Mouse (Mus musculus) lung, embryonic 14.5 days (tissue): ENCODE results near the gene Sult4a1. TPM values are rescaled to one million over a fixed set of nuclear protein-coding genes. Genes with fewer than 3 reads are reported as not detected.

Experiments used
- ATAC-seq: fragments of 200-750 bp; cut with Nextera tagmentation; 2 replicates; pipeline ENCODE4 v1.8.0; 2017; ENCODE audit warnings: mild to moderate bottlenecking, moderate TSS enrichment, moderate library complexity; ENCODE audit not compliant: insufficient read depth
- DNase-seq: peaks from one replicate; pipeline ENCODE4 v3.0.0-alpha.2; 2015
- H3K27ac ChIP-seq: fragments of 300-500 bp; sonication (generic); 2 replicates; pipeline ENCODE4 v1.5.1; 2014; ENCODE audit warnings: low read depth, mild to moderate bottlenecking, moderate library complexity
- H3K27me3 ChIP-seq: fragments of 300-500 bp; sonication (generic); 2 replicates; pipeline ENCODE4 v1.6.1; 2014; ENCODE audit warnings: low read length, control low read depth; ENCODE audit not compliant: insufficient read depth
- H3K36me3 ChIP-seq: fragments of 300-500 bp; sonication (generic); 2 replicates; pipeline ENCODE4 v1.6.1; 2014; ENCODE audit warnings: control low read depth; ENCODE audit not compliant: insufficient read depth
- H3K4me1 ChIP-seq: fragments of 300-500 bp; sonication (generic); 2 replicates; pipeline ENCODE4 v1.6.1; 2014; ENCODE audit warnings: antibody characterized with exemption, control low read depth; ENCODE audit not compliant: insufficient read depth
- H3K4me2 ChIP-seq: fragments of 300-500 bp; sonication (generic); 2 replicates; pipeline ENCODE4 v1.6.1; 2014; ENCODE audit warnings: mild to moderate bottlenecking
- H3K4me3 ChIP-seq: fragments of 300-500 bp; sonication (generic); 2 replicates; pipeline ENCODE4 v1.5.1; 2014; ENCODE audit warnings: low read depth, low read length
- H3K9ac ChIP-seq: fragments of 300-500 bp; sonication (generic); 2 replicates; pipeline ENCODE4 v1.6.1; 2014
- H3K9me3 ChIP-seq: fragments of 300-500 bp; sonication (generic); 2 replicates; pipeline ENCODE4 v1.6.1; 2016; ENCODE audit warnings: low read depth, low read length, control low read depth
- CTCF ChIP-seq: IDR thresholded peaks from 2 replicates; pipeline ENCODE4 v1.5.1; 2016; ENCODE audit warnings: antibody characterized with exemption, low read depth
- WGBS: fragments of 180-500 bp; shearing (Covaris S2); extraction: QIAGEN DNeasy Blood & Tissue Kit; methylation state at CpG from one replicate; pipeline ENCODE4 v1.1.7; 2014; 5-methylcytosine and 5-hydroxymethylcytosine counted together
- polyA plus RNA-seq: library from polyadenylated mRNA; unstranded; fragments of >200 nt; fragmentation: Nextera tagmentation; extraction: Ambion mirVana; gene quantifications from 2 replicates; pipeline ENCODE4 v1.2.1, GENCODE M21; 2014

The Sult4a1 gene
- polyA plus RNA-seq, 1 experiment from 2014 or later = 0.75 TPM

DNA sequence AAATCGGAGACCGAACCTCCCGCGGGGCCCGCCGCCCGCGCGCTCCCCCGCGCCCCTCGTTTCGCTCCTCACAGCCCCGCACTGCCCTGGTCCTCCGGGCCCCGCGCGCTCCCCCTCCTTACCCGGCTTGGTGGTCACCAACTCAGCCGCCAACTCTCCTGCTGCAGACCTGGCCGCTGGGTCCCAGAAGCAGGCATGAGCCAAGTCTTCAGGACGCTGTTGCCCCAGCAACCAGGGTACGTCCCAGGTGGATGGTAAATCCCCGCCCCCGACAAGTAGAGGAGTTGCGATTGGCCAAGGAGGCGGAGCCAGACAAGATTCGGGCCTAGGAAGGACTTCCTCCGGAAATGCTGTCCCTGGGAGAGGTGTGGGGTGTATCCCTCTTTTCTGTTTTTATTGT is 40.4 kb downstream of the Sult4a1 start, which contains the start of gene Efcab6:
Efcab6 (minus strand) TSS at position 240 of the 400 bp plus-strand sequence.
- Histone ChIP-seq H3K4me3 (no peak within 1 kb of the TSS), H3K9me3 (no peaks in the 10 kb centered on the region), H3K4me1 (no peaks in the 10 kb centered on the region), H3K27ac (no peak within 1 kb of the TSS), H3K36me3 (no peaks in the 10 kb centered on the region), H3K27me3 (peaks cover 39% of the 10 kb centered on the region), H3K4me2 (peak within 1 kb of the TSS; percentile 48), H3K9ac (no peak within 1 kb of the TSS)
- WGBS = 4% methylated on average over 29 of the region's 29 CpGs
- DNase-seq = peak; percentile 6
- no peak for ATAC-seq
- no peak for TF ChIP-seq CTCF

DNA sequence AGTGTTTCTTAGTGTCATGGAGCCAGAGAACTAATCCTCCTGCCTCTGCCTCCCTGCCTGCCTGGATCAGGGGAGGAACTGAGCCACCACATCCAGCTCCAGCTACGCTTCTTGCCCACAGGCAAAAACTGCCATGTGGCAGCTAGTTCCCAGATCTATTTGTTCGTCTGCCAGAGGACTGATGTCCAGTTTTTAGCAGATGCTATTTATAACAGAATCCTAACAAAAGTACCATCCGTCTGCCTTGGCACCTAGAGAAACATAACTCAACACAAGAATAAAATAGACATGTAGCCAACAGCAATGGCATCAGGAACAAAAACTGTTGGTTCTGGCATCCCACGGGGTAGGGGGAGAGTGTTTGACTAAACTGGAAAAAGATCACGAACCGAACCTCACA is 46.7 kb downstream of the Sult4a1 start:
- WGBS = 70% methylated on average over 6 of the region's 6 CpGs
- Histone ChIP-seq H3K9me3 (no peaks in the 10 kb centered on the region), H3K36me3 (no peaks in the 10 kb centered on the region), H3K4me2 (no peak overlapping the region), H3K4me3 (no peak overlapping the region), H3K9ac (no peak overlapping the region), H3K27me3 (no peaks in the 10 kb centered on the region), H3K4me1 (no peaks in the 10 kb centered on the region), H3K27ac (no peak overlapping the region)
- TF ChIP-seq CTCF = no peak
- DNase-seq (no peak), ATAC-seq (no peak)

DNA sequence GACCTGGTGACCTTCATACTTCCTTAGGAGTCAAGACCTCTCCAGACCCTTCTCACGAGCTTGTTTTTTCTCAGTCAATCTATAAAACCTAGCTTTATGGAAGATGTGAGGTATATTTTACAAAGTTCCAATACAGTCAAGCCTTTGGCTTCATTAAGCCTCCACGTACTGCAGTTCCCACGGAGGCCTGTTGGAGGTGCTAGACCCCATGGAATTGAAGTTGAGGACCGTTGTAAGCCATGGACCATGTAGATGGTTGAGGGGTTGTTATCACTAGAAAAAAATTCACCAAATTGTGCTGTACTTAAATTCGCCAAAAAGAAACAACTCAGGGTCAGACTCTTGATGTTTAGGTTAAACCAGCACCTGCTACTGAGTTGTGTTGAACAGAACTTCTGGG is 49.5 kb downstream of the Sult4a1 start:
- no peak overlapping the region for H3K27ac ChIP-seq
- TF ChIP-seq CTCF = peak; percentile 14; the same call in 1 of the 2 replicates
- no peak for ATAC-seq

DNA sequence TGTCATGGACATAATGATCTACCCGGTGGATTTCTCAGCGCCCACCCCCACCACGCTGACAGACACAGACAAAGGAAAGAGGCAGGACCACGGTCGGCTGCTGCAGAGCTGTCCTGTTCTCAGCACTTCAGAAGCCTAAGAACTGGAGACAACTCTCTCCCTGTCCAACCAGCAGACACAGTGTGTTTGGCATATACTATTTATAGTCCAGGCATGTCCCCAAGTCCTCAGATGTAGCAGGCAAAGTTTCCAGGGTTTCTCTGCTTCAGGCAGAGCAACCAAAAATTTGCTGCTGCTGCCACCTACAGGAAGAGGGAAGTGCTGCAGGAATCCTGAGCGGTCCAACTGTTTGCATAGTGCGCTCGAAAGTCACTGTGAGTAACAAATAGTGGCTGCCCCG is 51.7 kb downstream of the Sult4a1 start:
- DNase-seq (peak; percentile 94), ATAC-seq (peak; percentile 73)
- Histone ChIP-seq H3K4me1 (no peaks in the 10 kb centered on the region), H3K27me3 (no peaks in the 10 kb centered on the region), H3K4me3 (no peak overlapping the region), H3K9ac (no peak overlapping the region), H3K27ac (no peak overlapping the region), H3K36me3 (no peaks in the 10 kb centered on the region), H3K9me3 (no peaks in the 10 kb centered on the region), H3K4me2 (no peak overlapping the region)
- peak; percentile 96 for TF ChIP-seq CTCF
- WGBS = 31% methylated on average over 9 of the region's 9 CpGs

More for the DNA sequence above, 49.5 kb downstream of the Sult4a1 start:
- no peak overlapping the region for H3K4me3 ChIP-seq
- H3K4me1 ChIP-seq = no peaks in the 10 kb centered on the region
- H3K9me3 ChIP-seq = no peaks in the 10 kb centered on the region
- H3K9ac ChIP-seq = no peak overlapping the region
- no peaks in the 10 kb centered on the region for H3K27me3 ChIP-seq
- H3K36me3 ChIP-seq = no peaks in the 10 kb centered on the region
- no peak for DNase-seq
- 65% methylated on average over 5 of the region's 5 CpGs for WGBS
- no peak overlapping the region for H3K4me2 ChIP-seq

DNA sequence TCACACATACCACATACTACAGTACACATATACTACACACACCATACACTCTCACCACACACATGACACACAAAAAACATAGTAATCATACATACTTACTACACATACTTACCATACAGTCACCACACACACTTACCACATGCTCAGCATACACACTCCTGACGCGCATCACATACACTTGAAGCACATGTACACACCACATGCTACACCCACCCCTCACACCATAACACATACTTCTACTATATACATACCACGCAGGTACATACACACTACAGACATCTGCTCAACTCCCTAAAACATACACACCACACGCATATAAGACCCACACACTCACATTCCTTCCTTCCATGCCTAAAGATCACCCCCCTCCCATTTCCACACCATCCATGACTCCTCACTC is 52.3 kb downstream of the Sult4a1 start:
- no peaks in the 10 kb centered on the region for H3K9me3 ChIP-seq
- DNase-seq (no peak), ATAC-seq (no peak)
- no peak for TF ChIP-seq CTCF
- no peaks in the 10 kb centered on the region for H3K27me3 ChIP-seq
- H3K4me3 ChIP-seq = no peak overlapping the region
- H3K36me3 ChIP-seq = no peaks in the 10 kb centered on the region
- H3K9ac ChIP-seq = no peak overlapping the region
- H3K4me2 ChIP-seq = no peak overlapping the region
- H3K27ac ChIP-seq = no peak overlapping the region
- H3K4me1 ChIP-seq = no peaks in the 10 kb centered on the region
- 86% methylated on average over 4 of the region's 4 CpGs for WGBS

DNA sequence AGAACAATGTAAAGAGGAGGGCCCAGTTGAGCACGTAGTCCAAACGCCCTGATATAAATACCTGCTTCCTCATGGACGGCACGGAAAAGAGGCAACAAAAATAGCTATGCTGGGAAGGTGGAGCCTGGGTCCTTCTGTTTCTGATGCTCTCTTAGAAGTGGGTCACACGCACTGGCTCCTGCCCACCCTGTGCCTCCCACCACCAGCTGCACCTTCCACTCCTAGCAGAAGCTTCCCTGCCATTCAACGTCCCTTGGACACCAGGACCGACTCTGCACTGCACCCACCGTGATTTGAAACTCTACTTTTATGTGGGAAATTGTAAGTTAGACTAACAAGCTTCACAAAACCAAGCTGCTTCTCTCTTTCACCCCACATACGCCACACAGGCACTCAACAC is 53.2 kb downstream of the Sult4a1 start:
- Histone ChIP-seq H3K4me1 (no peaks in the 10 kb centered on the region), H3K36me3 (no peaks in the 10 kb centered on the region), H3K4me3 (no peak overlapping the region), H3K27ac (no peak overlapping the region), H3K9ac (no peak overlapping the region), H3K4me2 (no peak overlapping the region), H3K27me3 (no peaks in the 10 kb centered on the region), H3K9me3 (no peaks in the 10 kb centered on the region)
- no peak for ATAC-seq
- no peak for DNase-seq
- no peak for TF ChIP-seq CTCF
- WGBS = 74% methylated on average over 9 of the region's 9 CpGs

DNA sequence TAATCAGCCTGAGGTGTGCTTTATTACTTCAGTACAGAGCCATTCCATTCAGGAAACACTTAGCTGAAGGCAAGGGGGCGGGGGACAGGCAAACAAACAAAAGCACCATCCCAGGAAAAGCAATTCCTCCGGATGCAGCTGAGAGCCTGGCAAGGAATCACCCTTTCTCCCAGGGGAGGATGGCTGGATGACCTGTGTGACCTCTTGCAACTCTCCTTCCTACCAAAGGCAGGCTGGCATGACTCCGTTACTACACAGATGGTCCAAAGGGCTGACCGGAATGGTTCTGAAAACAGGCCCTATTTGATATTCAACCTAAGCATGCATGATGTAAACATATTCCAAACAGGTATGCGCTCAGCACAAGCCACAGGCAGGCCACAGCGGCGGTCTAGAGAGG is 56.0 kb downstream of the Sult4a1 start:
- Histone ChIP-seq H3K4me2 (no peak overlapping the region), H3K9me3 (peaks cover 2% of the 10 kb centered on the region; the same call in 1 of the 2 replicates), H3K4me3 (no peak overlapping the region), H3K27me3 (no peaks in the 10 kb centered on the region), H3K9ac (no peak overlapping the region), H3K4me1 (no peaks in the 10 kb centered on the region), H3K27ac (no peak overlapping the region), H3K36me3 (no peaks in the 10 kb centered on the region)
- WGBS = 69% methylated on average over 7 of the region's 7 CpGs
- TF ChIP-seq CTCF = no peak
- DNase-seq = no peak
- no peak for ATAC-seq

DNA sequence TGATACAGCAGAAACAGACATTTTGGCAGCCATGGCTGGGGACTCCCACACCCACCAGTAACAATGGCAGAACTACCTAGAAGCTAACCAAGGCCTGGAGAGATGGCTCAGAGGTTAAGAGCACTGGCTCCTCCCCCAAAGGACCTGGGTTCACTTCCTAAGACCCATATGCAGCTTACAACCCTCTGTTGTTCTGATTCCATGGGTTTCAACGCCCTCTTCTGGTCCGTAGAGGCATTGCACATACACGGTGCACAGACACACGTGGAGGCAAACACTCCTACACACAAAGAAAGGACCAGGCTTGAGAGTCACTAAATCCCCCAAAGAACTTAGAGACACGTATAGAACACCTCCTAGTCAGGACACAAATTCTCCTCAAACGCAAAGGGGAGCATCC is 60.0 kb downstream of the Sult4a1 start:
- H3K4me3 ChIP-seq = no peak overlapping the region
- H3K9ac ChIP-seq = no peak overlapping the region
- H3K4me2 ChIP-seq = no peak overlapping the region
- WGBS = 85% methylated on average over 6 of the region's 6 CpGs
- H3K9me3 ChIP-seq = peaks cover 5% of the 10 kb centered on the region; the same call in 1 of the 2 replicates
- H3K36me3 ChIP-seq = no peaks in the 10 kb centered on the region
- no peak overlapping the region for H3K27ac ChIP-seq
- H3K4me1 ChIP-seq = no peaks in the 10 kb centered on the region
- ATAC-seq = no peak
- no peaks in the 10 kb centered on the region for H3K27me3 ChIP-seq
- no peak for DNase-seq
- TF ChIP-seq CTCF = 0 out of 2 replicates have a peak, but pooled peaks have one; percentile 6
